Mouse (Mus musculus): Measurements from ENCODE around the gene Nell2. TPM values are rescaled to one million over a fixed set of nuclear protein-coding genes. Genes with fewer than 3 reads are reported as not detected.
A peak's percentile ranks its signal among the peaks of the same experiment; 100 is the strongest.

The Nell2 gene
- 115 and 119 TPM in 2 replicates for polyA plus RNA-seq (2016; fragmentation: Nextera tagmentation; extraction: Ambion mirVana)

- peak within 1 kb of the TSS; percentile 92 for H3K27ac ChIP-seq
- H3K4me2 ChIP-seq (replicated peaks): peak within 1 kb of the TSS; percentile 90
- H3K9ac ChIP-seq: peak within 1 kb of the TSS; percentile 85
- H3K27me3 ChIP-seq: peaks cover 6% of the 10 kb centered on the region; the same call in 1 of the 2 replicates
- WGBS: under 1% methylated on average over 66 of the region's 95 CpGs
- no peaks in the 10 kb centered on the region for H3K36me3 ChIP-seq
- peaks cover 11% of the 10 kb centered on the region for H3K4me1 ChIP-seq
- peak; percentile 88 for ATAC-seq (ENCODE audit: low FRiP score)
- no peaks in the 10 kb centered on the region for H3K9me3 ChIP-seq (replicated peaks)
- peak within 1 kb of the TSS; percentile 85 for H3K4me3 ChIP-seq
Measured at GRCm38 (mm10) chr15:95527948-95528861, at the start of gene Nell2. Nell2 (minus strand) TSS chr15:95528559.

GRCm38 (mm10) chr15:95574661-95575060, 46.3 kb upstream of the Nell2 start:
- Histone ChIP-seq H3K4me2 (replicated peaks) (no peak overlapping the region), H3K9ac (no peak overlapping the region), H3K4me3 (no peak overlapping the region), H3K27ac (no peak overlapping the region), H3K9me3 (replicated peaks) (no peaks in the 10 kb centered on the region), H3K4me1 (no peaks in the 10 kb centered on the region), H3K36me3 (no peaks in the 10 kb centered on the region), H3K27me3 (0 out of 2 replicates have a peak, but pooled peaks cover 11% of the 10 kb centered on the region)
- WGBS: 19% methylated on average over 5 of the region's 5 CpGs
- ATAC-seq (ENCODE audit: low FRiP score): 0 out of 2 replicates have a peak, but pooled peaks have one; percentile 40

- no peaks in the 10 kb centered on the region for H3K4me1 ChIP-seq
- H3K9ac ChIP-seq: no peak overlapping the region
- no peak overlapping the region for H3K27ac ChIP-seq
- WGBS: 86% methylated on average over 6 of the region's 6 CpGs
- H3K27me3 ChIP-seq: no peaks in the 10 kb centered on the region
- H3K4me2 ChIP-seq (replicated peaks): no peak overlapping the region
- H3K36me3 ChIP-seq: no peaks in the 10 kb centered on the region
- no peak for ATAC-seq (ENCODE audit: low FRiP score)
- no peak overlapping the region for H3K4me3 ChIP-seq
- no peaks in the 10 kb centered on the region for H3K9me3 ChIP-seq (replicated peaks)
Measured at GRCm38 (mm10) chr15:95569606-95570005, 41.2 kb upstream of the Nell2 start.

- H3K27ac ChIP-seq: no peak overlapping the region
- H3K4me2 ChIP-seq (replicated peaks): no peak overlapping the region
- H3K27me3 ChIP-seq: no peaks in the 10 kb centered on the region
- no peak overlapping the region for H3K9ac ChIP-seq
- no peaks in the 10 kb centered on the region for H3K4me1 ChIP-seq
- WGBS: 93% methylated on average over 2 of the region's 2 CpGs
- no peaks in the 10 kb centered on the region for H3K36me3 ChIP-seq
- H3K4me3 ChIP-seq: no peak overlapping the region
- no peak for ATAC-seq (ENCODE audit: low FRiP score)
- H3K9me3 ChIP-seq (replicated peaks): no peaks in the 10 kb centered on the region
Measured at GRCm38 (mm10) chr15:95565160-95565559, 36.8 kb upstream of the Nell2 start.

GRCm38 (mm10) chr15:95561303-95561702, 32.9 kb upstream of the Nell2 start:
- H3K4me2 ChIP-seq (replicated peaks): no peak overlapping the region
- no peaks in the 10 kb centered on the region for H3K4me1 ChIP-seq
- H3K9me3 ChIP-seq (replicated peaks): no peaks in the 10 kb centered on the region
- WGBS: 87% methylated on average over 5 of the region's 5 CpGs
- H3K9ac ChIP-seq: no peak overlapping the region
- no peak overlapping the region for H3K4me3 ChIP-seq
- H3K27ac ChIP-seq: no peak overlapping the region
- no peaks in the 10 kb centered on the region for H3K36me3 ChIP-seq
- H3K27me3 ChIP-seq: no peaks in the 10 kb centered on the region
- no peak for ATAC-seq (ENCODE audit: low FRiP score)

- ATAC-seq (ENCODE audit: low FRiP score): no peak
- Histone ChIP-seq H3K9me3 (replicated peaks) (no peaks in the 10 kb centered on the region), H3K4me2 (replicated peaks) (no peak overlapping the region), H3K27me3 (no peaks in the 10 kb centered on the region), H3K27ac (no peak overlapping the region), H3K36me3 (no peaks in the 10 kb centered on the region), H3K4me1 (no peaks in the 10 kb centered on the region), H3K4me3 (no peak overlapping the region), H3K9ac (no peak overlapping the region)
- WGBS: 86% methylated on average over 5 of the region's 5 CpGs
Measured at GRCm38 (mm10) chr15:95550011-95550410, 21.7 kb upstream of the Nell2 start.

- H3K4me3 ChIP-seq: no peak overlapping the region
- WGBS: 78% methylated on average over 6 of the region's 6 CpGs
Measured at GRCm38 (mm10) chr15:95542632-95543031, 14.3 kb upstream of the Nell2 start.

GRCm38 (mm10) chr15:95536724-95537123, 8.4 kb upstream of the Nell2 start:
- no peak overlapping the region for H3K4me2 ChIP-seq (replicated peaks)
- 84% methylated on average over 4 of the region's 4 CpGs for WGBS
- no peaks in the 10 kb centered on the region for H3K27me3 ChIP-seq
- no peak overlapping the region for H3K9ac ChIP-seq
- no peaks in the 10 kb centered on the region for H3K9me3 ChIP-seq (replicated peaks)
- ATAC-seq (ENCODE audit: low FRiP score): no peak
- H3K27ac ChIP-seq: no peak overlapping the region
- no peaks in the 10 kb centered on the region for H3K4me1 ChIP-seq
- H3K36me3 ChIP-seq: no peaks in the 10 kb centered on the region
- H3K4me3 ChIP-seq: no peak overlapping the region

More at GRCm38 (mm10) chr15:95542632-95543031, 14.3 kb upstream of the Nell2 start:
- no peaks in the 10 kb centered on the region for H3K4me1 ChIP-seq
- ATAC-seq (ENCODE audit: low FRiP score): no peak
- no peak overlapping the region for H3K4me2 ChIP-seq (replicated peaks)
- H3K9ac ChIP-seq: no peak overlapping the region
- H3K36me3 ChIP-seq: no peaks in the 10 kb centered on the region
- H3K27me3 ChIP-seq: no peaks in the 10 kb centered on the region
- H3K9me3 ChIP-seq (replicated peaks): no peaks in the 10 kb centered on the region
- H3K27ac ChIP-seq: no peak overlapping the region

GRCm38 (mm10) chr15:95536230-95536629, 7.9 kb upstream of the Nell2 start:
- WGBS: 83% methylated on average over 4 of the region's 4 CpGs
- Histone ChIP-seq H3K4me3 (no peak overlapping the region), H3K27ac (no peak overlapping the region), H3K9ac (no peak overlapping the region), H3K4me2 (replicated peaks) (no peak overlapping the region), H3K4me1 (no peaks in the 10 kb centered on the region), H3K36me3 (no peaks in the 10 kb centered on the region), H3K27me3 (no peaks in the 10 kb centered on the region), H3K9me3 (replicated peaks) (no peaks in the 10 kb centered on the region)
- no peak for ATAC-seq (ENCODE audit: low FRiP score)

GRCm38 (mm10) chr15:95534644-95535043, 6.3 kb upstream of the Nell2 start:
- Histone ChIP-seq H3K36me3 (no peaks in the 10 kb centered on the region), H3K4me1 (no peaks in the 10 kb centered on the region), H3K9me3 (replicated peaks) (no peaks in the 10 kb centered on the region), H3K4me2 (replicated peaks) (no peak overlapping the region), H3K4me3 (no peak overlapping the region), H3K27ac (no peak overlapping the region), H3K27me3 (no peaks in the 10 kb centered on the region), H3K9ac (no peak overlapping the region)
- WGBS: 60% methylated on average over 6 of the region's 6 CpGs
- no peak for ATAC-seq (ENCODE audit: low FRiP score)

- ATAC-seq (ENCODE audit: low FRiP score): peak; percentile 33
- Histone ChIP-seq H3K36me3 (no peaks in the 10 kb centered on the region), H3K27me3 (peaks cover 6% of the 10 kb centered on the region; the same call in 1 of the 2 replicates), H3K4me1 (peaks cover 11% of the 10 kb centered on the region), H3K9ac (peak overlapping the region; percentile 85), H3K9me3 (replicated peaks) (no peaks in the 10 kb centered on the region), H3K27ac (peak overlapping the region; percentile 92), H3K4me3 (peak overlapping the region; percentile 85), H3K4me2 (replicated peaks) (peak overlapping the region; percentile 90)
- 2% methylated on average over 28 of the region's 28 CpGs for WGBS
Measured at GRCm38 (mm10) chr15:95527461-95527947, 855 bp downstream of the Nell2 start.

GRCm38 (mm10) chr15:95526626-95527411, 1.5 kb downstream of the Nell2 start:
- Histone ChIP-seq H3K4me2 (replicated peaks) (peak overlapping the region; percentile 90), H3K4me3 (peak overlapping the region; percentile 85)
- WGBS: 3% methylated on average over 27 of the region's 27 CpGs

More at GRCm38 (mm10) chr15:95526626-95527411, 1.5 kb downstream of the Nell2 start:
- Histone ChIP-seq H3K9ac (peak overlapping the region; percentile 85), H3K4me1 (peaks cover 11% of the 10 kb centered on the region), H3K9me3 (replicated peaks) (no peaks in the 10 kb centered on the region), H3K27me3 (peaks cover 6% of the 10 kb centered on the region; the same call in 1 of the 2 replicates), H3K36me3 (no peaks in the 10 kb centered on the region), H3K27ac (peak overlapping the region; percentile 92)
- ATAC-seq (ENCODE audit: low FRiP score): 0 out of 2 replicates have a peak, but pooled peaks have one; percentile 20

Measured in hindbrain, embryonic 12.5 days (tissue).